15 mouse cellular contexts compared by ENCODE assay signal in the genomic region with DNA sequence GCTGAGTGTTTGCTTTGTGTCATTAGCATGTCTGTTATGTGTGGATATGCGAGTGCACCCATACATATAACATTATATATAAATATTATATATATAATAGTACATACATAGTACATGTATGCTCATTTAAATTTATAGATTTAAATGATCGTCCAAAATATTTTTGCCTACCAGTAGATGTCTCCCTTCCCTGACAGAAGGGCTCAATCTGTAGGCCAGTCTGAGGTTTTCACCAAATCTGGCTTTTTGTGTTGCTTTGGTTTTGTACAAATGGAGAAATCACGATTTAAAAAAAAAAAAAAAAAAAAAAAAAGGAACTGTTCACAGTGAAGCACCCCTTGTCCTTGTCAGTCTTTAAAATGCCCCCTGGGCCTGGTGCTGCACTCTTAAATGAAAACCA.
DNase-seq lines count a peak whose midpoint lies in the region; ATAC-seq and TF ChIP-seq lines count a peak whose summit lies in the region.
"Had no signal": no experiment of that assay in that cellular context is flagged by ENCODE, and none has a peak within 500 bp of the region (broad histone marks: within the 10 kb centered on the region; RNA-seq: fewer than 3 reads in every experiment).

No protein-coding gene starts in this region.

- no peak for TF ChIP-seq EP300 in heart, adult 2 months (IDR thresholded peaks at IDR 0.05; ENCODE audit: insufficient read depth, low read depth, low read length)
- no peak for TF ChIP-seq EP300 in lung, postnatal 0 days (IDR thresholded peaks at IDR 0.05)
- no peak for TF ChIP-seq EP300 in stomach, postnatal 0 days (optimal IDR thresholded peaks at IDR 0.05)

- H3K9ac ChIP-seq in heart, adult 2 months (ENCODE audit: low read depth, low read length) = no peak overlapping the region
- H3K9ac ChIP-seq in lung, postnatal 0 days (replicated peaks; ENCODE audit: low read depth) = no peak overlapping the region
- no peak overlapping the region for H3K9ac ChIP-seq in stomach, postnatal 0 days (ENCODE audit: low read length)
- H3K9ac ChIP-seq: embryonic facial prominence, embryonic 12.5 days; midbrain, embryonic 12.5 days had no signal

- no peaks in the 10 kb centered on the region for H3K79me2 ChIP-seq in heart, adult 2 months (replicated peaks; ENCODE audit: control insufficient read depth, insufficient read depth, low read length)

- WGBS in heart, adult 2 months = 29% methylated on average over 3 of the region's 3 CpGs
- WGBS in lung, postnatal 0 days = 40% methylated on average over 3 of the region's 3 CpGs
- 49% methylated on average over 3 of the region's 3 CpGs for WGBS in stomach, postnatal 0 days

- DNase-seq in heart, adult 2 months = no peak
- DNase-seq in heart, postnatal 10 days = no peak
- DNase-seq in lung, postnatal 0 days (ENCODE audit: low spot score) = peak; percentile 11
- DNase-seq in lung, postnatal 25 days (ENCODE audit: low spot score) = no peak
- peak; percentile 48 for DNase-seq in NIH3T3 (ENCODE audit: low read depth)
- no peak for DNase-seq in stomach, postnatal 0 days (ENCODE audit: low spot score)
- DNase-seq in cerebellum, postnatal 4 days (ENCODE audit: low spot score in 2 of 2) = no peak
- DNase-seq: cerebellum, adult 2 months; lung, postnatal 10 days; thymus, adult 2 months had no signal

- no peaks in the 10 kb centered on the region for H3K27me3 ChIP-seq in heart, adult 2 months (ENCODE audit: control insufficient read depth, insufficient read depth, low read length)
- H3K27me3 ChIP-seq in lung, postnatal 0 days (replicated peaks; ENCODE audit: insufficient read depth, low read length) = no peaks in the 10 kb centered on the region
- no peaks in the 10 kb centered on the region for H3K27me3 ChIP-seq in stomach, postnatal 0 days (ENCODE audit: control insufficient read depth, insufficient read depth, low read length)
- H3K27me3 ChIP-seq: embryonic facial prominence, embryonic 12.5 days; midbrain, embryonic 12.5 days had no signal

- no peak overlapping the region for H3K27ac ChIP-seq in heart, adult 2 months
- H3K27ac ChIP-seq in lung, postnatal 0 days (ENCODE audit: low read length) = no peak overlapping the region
- H3K27ac ChIP-seq in stomach, postnatal 0 days (replicated peaks) = no peak overlapping the region
- H3K27ac ChIP-seq: embryonic facial prominence, embryonic 12.5 days; forebrain, embryonic 10.5 days; heart, embryonic 10.5 days; midbrain, embryonic 12.5 days had no signal

- peak; percentile 33 for TF ChIP-seq CTCF in heart, adult 2 months (IDR thresholded peaks at IDR 0.05)
- peak; percentile 42 for TF ChIP-seq CTCF in lung, postnatal 0 days (IDR thresholded peaks at IDR 0.05)
- TF ChIP-seq CTCF in stomach, postnatal 0 days (IDR thresholded peaks at IDR 0.05; ENCODE audit: low read depth) = peak; percentile 55

- no peaks in the 10 kb centered on the region for H3K9me3 ChIP-seq in lung, postnatal 0 days (ENCODE audit: low read length)
- H3K9me3 ChIP-seq in stomach, postnatal 0 days (ENCODE audit: control insufficient read depth, low read length) = no peaks in the 10 kb centered on the region
- H3K9me3 ChIP-seq: embryonic facial prominence, embryonic 12.5 days; forebrain, embryonic 10.5 days; heart, embryonic 10.5 days; midbrain, embryonic 12.5 days had no signal

- no peak overlapping the region for H3K4me3 ChIP-seq in heart, adult 2 months
- H3K4me3 ChIP-seq in lung, postnatal 0 days (ENCODE audit: low read depth, low read length) = no peak overlapping the region
- H3K4me3 ChIP-seq in stomach, postnatal 0 days (ENCODE audit: low read depth, low read length) = no peak overlapping the region
- H3K4me3 ChIP-seq: embryonic facial prominence, embryonic 12.5 days; forebrain, embryonic 10.5 days; heart, embryonic 10.5 days; midbrain, embryonic 12.5 days had no signal

- TF ChIP-seq POLR2A in heart, adult 2 months (IDR thresholded peaks at IDR 0.05; ENCODE audit: insufficient read depth, low read depth, low read length) = no peak

- intact Hi-C loops in heart, adult 2 months (cut with DNase I) = loop anchor here (10.0 kb wide), 1 partner anchor 159 kb away; no protein-coding TSS in a partner anchor
- intact Hi-C loops in heart, postnatal 10 days (cut with DNase I) = loop anchor here (2.0 kb wide), 1 partner anchor 157 kb away; no protein-coding TSS in a partner anchor

- H3K36me3 ChIP-seq in heart, adult 2 months (ENCODE audit: control insufficient read depth, insufficient read depth, low read length) = no peaks in the 10 kb centered on the region
- no peaks in the 10 kb centered on the region for H3K36me3 ChIP-seq in lung, postnatal 0 days (ENCODE audit: insufficient read depth, low read length)
- H3K36me3 ChIP-seq in stomach, postnatal 0 days (ENCODE audit: control insufficient read depth, insufficient read depth, low read length) = no peaks in the 10 kb centered on the region
- H3K36me3 ChIP-seq: embryonic facial prominence, embryonic 12.5 days; forebrain, embryonic 10.5 days; heart, embryonic 10.5 days; midbrain, embryonic 12.5 days had no signal

- no peak overlapping the region for H3K4me2 ChIP-seq in lung, postnatal 0 days (replicated peaks; ENCODE audit: low read depth, low read length)
- no peak overlapping the region for H3K4me2 ChIP-seq in stomach, postnatal 0 days (replicated peaks; ENCODE audit: low read depth)
- H3K4me2 ChIP-seq: embryonic facial prominence, embryonic 12.5 days; midbrain, embryonic 12.5 days had no signal

- H3K4me1 ChIP-seq in heart, adult 2 months (ENCODE audit: control insufficient read depth, insufficient read depth, low read length) = no peaks in the 10 kb centered on the region
- no peaks in the 10 kb centered on the region for H3K4me1 ChIP-seq in lung, postnatal 0 days (ENCODE audit: insufficient read depth, low read depth, low read length)
- no peaks in the 10 kb centered on the region for H3K4me1 ChIP-seq in stomach, postnatal 0 days (replicated peaks; ENCODE audit: control insufficient read depth, insufficient read depth)
- H3K4me1 ChIP-seq: embryonic facial prominence, embryonic 12.5 days; forebrain, embryonic 10.5 days; heart, embryonic 10.5 days; midbrain, embryonic 12.5 days had no signal

- no peak for ATAC-seq in lung, postnatal 0 days
- no peak for ATAC-seq in stomach, postnatal 0 days (ENCODE audit: low FRiP score, low TSS enrichment)
- ATAC-seq: intestine, embryonic 16.5 days had no signal

Comparison
In these comparisons a context has a peak if more than half of its experiments do, and no peak if none do; other contexts are left out.
1. DNase-seq: peak in lung, postnatal 0 days (single experiment) and NIH3T3 (single experiment); none in heart, adult 2 months (0 of 2), heart, postnatal 10 days (0 of 2), lung, postnatal 25 days (single experiment), stomach, postnatal 0 days (single experiment) and cerebellum, postnatal 4 days (0 of 2).
2. Peak in every context shown above with its lines, with median percentiles within 50 percentile points of each other: CTCF ChIP-seq.